Mouse (Mus musculus) natural killer cell, adult 2 months (primary cell): Measurements from ENCODE around the gene Zfp229.
"Not testable (repeated sequence)": the region's sequence is repeated elsewhere in the genome, so short reads cannot be mapped to it uniquely, and the experiment has no call there.

Experiments
- DNase-seq, 2 experiments: peaks; one replicate each; pipeline ENCODE4 v3.0.0; 2022; ENCODE audit warnings: low spot score in 2 of 2

Zfp229 gene

GRCm38 (mm10) chr17:21730495-21730894 lies at the start of gene Zfp229:
Gene Zfp229, plus strand, starts transcription at chr17:21730795.
- not testable (repeated sequence) for DNase-seq

GRCm38 (mm10) chr17:21691560-21691959 lies 39.0 kb upstream of the Zfp229 start, which contains the start of gene Gm10226:
Gene Gm10226, plus strand, starts transcription at chr17:21691860.
- no peak for DNase-seq

GRCm38 (mm10) chr17:21693342-21693741 lies 37.3 kb upstream of the Zfp229 start:
- no peak for DNase-seq

- DNase-seq = no peak
Observed at GRCm38 (mm10) chr17:21696073-21696472, 34.5 kb upstream of the Zfp229 start.

GRCm38 (mm10) chr17:21702281-21703240 lies 28.0 kb upstream of the Zfp229 start:
- no peak for DNase-seq

- DNase-seq = no peak
Observed at GRCm38 (mm10) chr17:21703414-21703813, 27.2 kb upstream of the Zfp229 start.

GRCm38 (mm10) chr17:21707343-21707996 lies 23.1 kb upstream of the Zfp229 start, which contains the start of gene Zfp760:
Gene Zfp760, plus strand, starts transcription at chr17:21707741.
- peak; percentile 58 for DNase-seq

- no peak for DNase-seq
Observed at GRCm38 (mm10) chr17:21708401-21708800, 22.2 kb upstream of the Zfp229 start.

- no peak for DNase-seq
Observed at GRCm38 (mm10) chr17:21733049-21733448, 2.5 kb downstream of the Zfp229 start.

- DNase-seq = peak; percentile 31 to 37
Observed at GRCm38 (mm10) chr17:21733529-21734031, 3.0 kb downstream of the Zfp229 start.

- no peak for DNase-seq
Observed at GRCm38 (mm10) chr17:21752791-21753190, 22.2 kb downstream of the Zfp229 start.

GRCm38 (mm10) chr17:21753342-21754208 lies 23.0 kb downstream of the Zfp229 start:
- no peak for DNase-seq

GRCm38 (mm10) chr17:21770336-21770735 lies 39.7 kb downstream of the Zfp229 start:
- DNase-seq = no peak

- DNase-seq = no peak
Observed at GRCm38 (mm10) chr17:21792256-21792655, 61.7 kb downstream of the Zfp229 start.

- DNase-seq = not testable (repeated sequence)
Observed at GRCm38 (mm10) chr17:21801373-21801772, 70.8 kb downstream of the Zfp229 start.
